Comparison of ENCODE assay signal across 8 mouse cellular contexts in the genomic region with DNA sequence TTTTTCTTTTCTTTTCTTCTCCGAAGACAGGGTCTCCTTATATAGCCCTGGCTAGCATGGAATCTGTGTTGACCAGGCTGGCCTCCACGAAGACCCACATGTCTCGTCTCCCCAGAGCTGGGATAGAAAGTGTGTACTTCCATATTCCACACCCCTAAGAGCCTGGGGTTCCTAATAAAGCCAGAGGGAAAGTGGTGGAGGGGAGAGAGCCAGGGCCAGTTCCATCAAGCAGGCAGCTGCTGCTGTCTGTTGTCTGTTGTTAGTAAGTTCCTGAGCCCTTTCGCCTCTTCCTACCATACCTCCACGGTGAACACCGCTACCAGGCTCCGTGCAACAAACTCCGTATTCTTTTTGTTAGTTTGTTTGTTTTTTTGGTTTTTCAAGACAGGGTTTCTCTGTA. TPM values are rescaled to one million over a fixed set of nuclear protein-coding genes. Genes with fewer than 3 reads are reported as not detected.
DNase-seq lines count a peak whose midpoint lies in the region; ATAC-seq and TF ChIP-seq lines count a peak whose summit lies in the region.

No protein-coding gene starts in this region.

- H3K4me1 ChIP-seq in lung, embryonic 16.5 days (replicated peaks; ENCODE audit: control insufficient read depth, insufficient read depth, low read length): peaks cover 34% of the 10 kb centered on the region
- peaks cover 6% of the 10 kb centered on the region for H3K4me1 ChIP-seq in lung, adult 2 months (ENCODE audit: control insufficient read depth, insufficient read depth, low read length)
- H3K4me1 ChIP-seq in embryonic facial prominence, embryonic 13.5 days: peaks cover 59% of the 10 kb centered on the region
- peaks cover 41% of the 10 kb centered on the region for H3K4me1 ChIP-seq in intestine, embryonic 15.5 days (replicated peaks)
- H3K4me1 ChIP-seq in neural tube, embryonic 12.5 days: peaks cover 32% of the 10 kb centered on the region

- no peak for DNase-seq in lung, adult 2 months
- DNase-seq in adrenal gland, postnatal 14 days: no peak
- no peak for DNase-seq in frontal cortex, adult 2 months (ENCODE audit: extremely low spot score in 1 of 2, low spot score in 1 of 2)
- no peak for DNase-seq in gastrocnemius, postnatal 25 days

- H3K4me2 ChIP-seq in lung, embryonic 16.5 days (ENCODE audit: low read depth, low read length): peak overlapping the region; percentile 69
- H3K4me2 ChIP-seq in embryonic facial prominence, embryonic 13.5 days: peak overlapping the region; percentile 89
- H3K4me2 ChIP-seq in intestine, embryonic 15.5 days (replicated peaks): peak overlapping the region; percentile 78
- H3K4me2 ChIP-seq in neural tube, embryonic 12.5 days (replicated peaks): peak overlapping the region; percentile 55

- no peak for TF ChIP-seq POLR2A in lung, adult 2 months (IDR thresholded peaks at IDR 0.05; ENCODE audit: borderline replicate concordance, extremely low read depth, low read depth, low read length)

- WGBS in lung, embryonic 16.5 days: 53% methylated on average over 7 of the region's 8 CpGs
- WGBS in lung, adult 2 months: 43% methylated on average over 8 of the region's 8 CpGs
- WGBS in embryonic facial prominence, embryonic 13.5 days: 40% methylated on average over 8 of the region's 8 CpGs
- WGBS in intestine, embryonic 15.5 days: 45% methylated on average over 8 of the region's 8 CpGs
- 48% methylated on average over 8 of the region's 8 CpGs for WGBS in neural tube, embryonic 12.5 days

- ATAC-seq in lung, embryonic 16.5 days (ENCODE audit: low read depth): no peak
- no peak for ATAC-seq in embryonic facial prominence, embryonic 13.5 days (ENCODE audit: insufficient number of reproducible peaks, insufficient read depth, low FRiP score, low TSS enrichment, low read depth)
- no peak for ATAC-seq in intestine, embryonic 15.5 days
- ATAC-seq in neural tube, embryonic 12.5 days (ENCODE audit: low FRiP score, low read depth): no peak

- peak overlapping the region; percentile 55 for H3K4me3 ChIP-seq in lung, embryonic 16.5 days (ENCODE audit: low read length)
- H3K4me3 ChIP-seq in lung, adult 2 months (replicated peaks; ENCODE audit: extremely low read depth, low read depth, low read length): no peak overlapping the region
- peak overlapping the region; percentile 61 for H3K4me3 ChIP-seq in embryonic facial prominence, embryonic 13.5 days
- peak overlapping the region; percentile 45 for H3K4me3 ChIP-seq in intestine, embryonic 15.5 days (replicated peaks)
- 0 out of 2 replicates have a peak overlapping the region, but pooled peaks have one; percentile 0 for H3K4me3 ChIP-seq in neural tube, embryonic 12.5 days

- no peaks in the 10 kb centered on the region for H3K9me3 ChIP-seq in lung, embryonic 16.5 days (ENCODE audit: control insufficient read depth, low read length)
- no peaks in the 10 kb centered on the region for H3K9me3 ChIP-seq in embryonic facial prominence, embryonic 13.5 days
- H3K9me3 ChIP-seq in intestine, embryonic 15.5 days: no peaks in the 10 kb centered on the region
- no peaks in the 10 kb centered on the region for H3K9me3 ChIP-seq in neural tube, embryonic 12.5 days

- no peaks in the 10 kb centered on the region for H3K27me3 ChIP-seq in lung, embryonic 16.5 days (ENCODE audit: control insufficient read depth, insufficient read depth, low read depth, low read length)
- no peaks in the 10 kb centered on the region for H3K27me3 ChIP-seq in embryonic facial prominence, embryonic 13.5 days
- H3K27me3 ChIP-seq in intestine, embryonic 15.5 days (replicated peaks): no peaks in the 10 kb centered on the region
- H3K27me3 ChIP-seq in neural tube, embryonic 12.5 days (replicated peaks): no peaks in the 10 kb centered on the region; the same call in 1 of the 2 replicates

- H3K36me3 ChIP-seq in lung, embryonic 16.5 days (ENCODE audit: control insufficient read depth, insufficient read depth, low read length): no peaks in the 10 kb centered on the region; the same call in 1 of the 2 replicates
- H3K36me3 ChIP-seq in embryonic facial prominence, embryonic 13.5 days: peaks cover 19% of the 10 kb centered on the region
- 0 out of 2 replicates have a peak, but pooled peaks cover 3% of the 10 kb centered on the region for H3K36me3 ChIP-seq in intestine, embryonic 15.5 days
- H3K36me3 ChIP-seq in neural tube, embryonic 12.5 days: 0 out of 2 replicates have a peak, but pooled peaks cover 4% of the 10 kb centered on the region

- peak overlapping the region; percentile 97 for H3K27ac ChIP-seq in lung, embryonic 16.5 days (ENCODE audit: low read length)
- H3K27ac ChIP-seq in embryonic facial prominence, embryonic 13.5 days: peak overlapping the region; percentile 99
- H3K27ac ChIP-seq in intestine, embryonic 15.5 days: peak overlapping the region; percentile 95; the same call in 1 of the 2 replicates
- H3K27ac ChIP-seq in neural tube, embryonic 12.5 days: no peak overlapping the region

- TF ChIP-seq CTCF in lung, adult 2 months (IDR thresholded peaks at IDR 0.05; ENCODE audit: insufficient read depth, low read length): no peak

- peak overlapping the region; percentile 70; the same call in 1 of the 2 replicates for H3K9ac ChIP-seq in lung, embryonic 16.5 days (ENCODE audit: low read length)
- peak overlapping the region; percentile 82 for H3K9ac ChIP-seq in embryonic facial prominence, embryonic 13.5 days
- H3K9ac ChIP-seq in intestine, embryonic 15.5 days: peak overlapping the region; percentile 14; the same call in 1 of the 2 replicates
- H3K9ac ChIP-seq in neural tube, embryonic 12.5 days: 0 out of 2 replicates have a peak overlapping the region, but pooled peaks have one; percentile 44

RNA-seq across cellular contexts. Expression of a gene that starts 2.0 kb away (rescaled TPM):
- 796 and 862 TPM in 2 replicates for polyA plus RNA-seq in lung, embryonic 16.5 days (2015; fragmentation: Nextera tagmentation; extraction: Ambion mirVana)
- polyA plus RNA-seq in lung, adult 2 months (2012; rRNA removed): 250 and 251 TPM in 2 replicates
- 2,193 and 2,304 TPM in 2 replicates for polyA plus RNA-seq in embryonic facial prominence, embryonic 13.5 days (2015; fragmentation: Nextera tagmentation; extraction: Ambion mirVana)
- polyA plus RNA-seq in intestine, embryonic 15.5 days (2015; fragmentation: Nextera tagmentation; extraction: Ambion mirVana): 996 and 1,059 TPM in 2 replicates
- polyA plus RNA-seq in neural tube, embryonic 12.5 days (2016; fragmentation: Nextera tagmentation; extraction: Ambion mirVana): 327 and 328 TPM in 2 replicates
- total RNA-seq in adrenal gland, postnatal 14 days (2021): 554 and 561 TPM in 2 replicates
- 48.2 and 56.0 TPM in 2 replicates for polyA plus RNA-seq in frontal cortex, adult 2 months (2012; rRNA removed)
- 100 to 1,000 TPM; 224 to 270 TPM for total RNA-seq in gastrocnemius, postnatal 25 days (2021)

RNA-seq across cellular contexts. Expression of a gene that starts 6.2 kb away (rescaled TPM):
- 43.0 and 48.3 TPM in 2 replicates for polyA plus RNA-seq in lung, embryonic 16.5 days (2015; fragmentation: Nextera tagmentation; extraction: Ambion mirVana)
- polyA plus RNA-seq in lung, adult 2 months (2012; rRNA removed): 15.2 and 16.4 TPM in 2 replicates
- polyA plus RNA-seq in embryonic facial prominence, embryonic 13.5 days (2015; fragmentation: Nextera tagmentation; extraction: Ambion mirVana): 54.1 and 57.4 TPM in 2 replicates
- 41.4 and 42.3 TPM in 2 replicates for polyA plus RNA-seq in intestine, embryonic 15.5 days (2015; fragmentation: Nextera tagmentation; extraction: Ambion mirVana)
- 58.4 and 62.4 TPM in 2 replicates for polyA plus RNA-seq in neural tube, embryonic 12.5 days (2016; fragmentation: Nextera tagmentation; extraction: Ambion mirVana)
- 37.0 and 44.4 TPM in 2 replicates for total RNA-seq in adrenal gland, postnatal 14 days (2021)
- 35.8 and 37.4 TPM in 2 replicates for polyA plus RNA-seq in frontal cortex, adult 2 months (2012; rRNA removed)
- total RNA-seq in gastrocnemius, postnatal 25 days (2021): 10 to 100 TPM; 22.2 to 23.1 TPM

RNA-seq across cellular contexts. Expression of a gene that starts 14.8 kb away (rescaled TPM):
- polyA plus RNA-seq in lung, embryonic 16.5 days (2015; fragmentation: Nextera tagmentation; extraction: Ambion mirVana): 6.8 and 8.0 TPM in 2 replicates
- polyA plus RNA-seq in lung, adult 2 months (2012; rRNA removed): 3.5 and 4.2 TPM in 2 replicates
- 18.7 and 23.2 TPM in 2 replicates for polyA plus RNA-seq in embryonic facial prominence, embryonic 13.5 days (2015; fragmentation: Nextera tagmentation; extraction: Ambion mirVana)
- 11.0 TPM in 2 replicates for polyA plus RNA-seq in intestine, embryonic 15.5 days (2015; fragmentation: Nextera tagmentation; extraction: Ambion mirVana)
- polyA plus RNA-seq in neural tube, embryonic 12.5 days (2016; fragmentation: Nextera tagmentation; extraction: Ambion mirVana): 44.6 and 47.1 TPM in 2 replicates
- total RNA-seq in adrenal gland, postnatal 14 days (2021): 4.4 and 6.2 TPM in 2 replicates
- 219 and 227 TPM in 2 replicates for polyA plus RNA-seq in frontal cortex, adult 2 months (2012; rRNA removed)
- 1 to 10 TPM; 2.3 TPM for total RNA-seq in gastrocnemius, postnatal 25 days (2021)

RNA-seq across cellular contexts. Expression of a gene that starts 19.0 kb away (rescaled TPM):
- 44.6 and 51.3 TPM in 2 replicates for polyA plus RNA-seq in lung, embryonic 16.5 days (2015; fragmentation: Nextera tagmentation; extraction: Ambion mirVana)
- 49.6 and 56.3 TPM in 2 replicates for polyA plus RNA-seq in lung, adult 2 months (2012; rRNA removed)
- polyA plus RNA-seq in embryonic facial prominence, embryonic 13.5 days (2015; fragmentation: Nextera tagmentation; extraction: Ambion mirVana): 37.8 and 38.7 TPM in 2 replicates
- polyA plus RNA-seq in intestine, embryonic 15.5 days (2015; fragmentation: Nextera tagmentation; extraction: Ambion mirVana): 51.5 and 53.1 TPM in 2 replicates
- 35.2 and 42.0 TPM in 2 replicates for polyA plus RNA-seq in neural tube, embryonic 12.5 days (2016; fragmentation: Nextera tagmentation; extraction: Ambion mirVana)
- total RNA-seq in adrenal gland, postnatal 14 days (2021): 82.2 and 85.0 TPM in 2 replicates
- 11.7 and 13.9 TPM in 2 replicates for polyA plus RNA-seq in frontal cortex, adult 2 months (2012; rRNA removed)
- total RNA-seq in gastrocnemius, postnatal 25 days (2021): 10 to 100 TPM; 35.3 to 42.2 TPM

RNA-seq across cellular contexts. Expression of a gene that starts 29.0 kb away (rescaled TPM):
- polyA plus RNA-seq in lung, embryonic 16.5 days (2015; fragmentation: Nextera tagmentation; extraction: Ambion mirVana): 37.3 and 41.8 TPM in 2 replicates
- 77.8 and 92.6 TPM in 2 replicates for polyA plus RNA-seq in lung, adult 2 months (2012; rRNA removed)
- polyA plus RNA-seq in embryonic facial prominence, embryonic 13.5 days (2015; fragmentation: Nextera tagmentation; extraction: Ambion mirVana): 53.3 and 54.4 TPM in 2 replicates
- polyA plus RNA-seq in intestine, embryonic 15.5 days (2015; fragmentation: Nextera tagmentation; extraction: Ambion mirVana): 21.6 and 26.8 TPM in 2 replicates
- polyA plus RNA-seq in neural tube, embryonic 12.5 days (2016; fragmentation: Nextera tagmentation; extraction: Ambion mirVana): 9.6 and 10.0 TPM in 2 replicates
- total RNA-seq in adrenal gland, postnatal 14 days (2021): 6.6 and 15.2 TPM in 2 replicates
- 27.2 and 29.0 TPM in 2 replicates for polyA plus RNA-seq in frontal cortex, adult 2 months (2012; rRNA removed)
- total RNA-seq in gastrocnemius, postnatal 25 days (2021): 1 to 10 TPM; 2.6 to 3.1 TPM

Comparison
In these comparisons a context has a peak if more than half of its experiments do, and no peak if none do; other contexts are left out.
1. H3K9ac ChIP-seq: peak in every context shown above with its lines; median percentile 82 in embryonic facial prominence, embryonic 13.5 days; 70 in lung, embryonic 16.5 days; 44 in neural tube, embryonic 12.5 days; 14 in intestine, embryonic 15.5 days.